Mouse (Mus musculus): Measurements from ENCODE around the gene Auts2. TPM values are rescaled to one million over a fixed set of nuclear protein-coding genes. Genes with fewer than 3 reads are reported as not detected.

Gene Auts2
- total RNA-seq, 2 experiments from 2014 or later, result 100 to 137 TPM

GRCm38 (mm10) chr5:131992681-131993211, 550.4 kb downstream of the Auts2 start:
- intact Hi-C loops (cut with DNase I), result no loop called here
- no peak for DNase-seq (ENCODE audit: low spot score in 2 of 2)

DNA sequence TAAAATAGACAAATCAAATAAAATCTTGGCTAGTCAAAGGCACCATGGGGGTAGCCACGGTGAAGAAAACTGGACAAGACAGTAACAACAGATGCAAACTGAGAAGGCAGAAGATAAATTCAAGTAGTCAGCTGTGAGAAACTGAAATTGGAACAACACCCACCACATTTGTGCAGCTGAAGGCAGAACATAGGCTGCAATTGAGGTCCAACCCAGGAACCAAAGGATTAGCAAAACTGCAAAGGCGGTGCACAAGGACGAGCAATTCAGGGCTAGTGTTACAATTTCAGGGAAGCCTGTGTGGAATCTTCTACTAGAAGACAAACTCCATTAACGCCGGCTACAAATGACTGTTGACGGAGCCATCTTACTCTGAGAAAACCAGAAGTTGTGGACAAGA, 550.9 kb downstream of the Auts2 start:
- peak; percentile 8 to 15 for DNase-seq (ENCODE audit: low spot score in 2 of 2)
- intact Hi-C loops (cut with DNase I), result no loop called here

DNA sequence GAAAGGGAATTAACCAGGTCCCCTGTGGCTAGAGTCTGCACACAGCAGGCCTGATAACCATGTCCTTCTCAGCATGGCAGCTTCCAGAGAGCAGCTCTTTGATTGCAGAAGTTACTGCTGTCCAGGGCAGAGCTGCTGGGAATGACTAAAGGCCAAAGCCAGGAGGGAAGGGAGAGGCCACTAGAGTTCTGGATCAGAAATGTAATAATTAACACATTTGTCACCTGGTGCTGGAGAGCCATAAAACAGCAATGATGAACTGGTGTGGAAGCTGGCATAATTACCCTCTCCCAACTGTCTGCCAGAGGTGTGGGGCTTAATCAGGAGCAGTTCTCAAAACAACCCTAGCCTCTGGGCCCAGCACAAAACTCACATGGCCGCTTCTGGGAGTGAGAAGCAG, 552.6 kb downstream of the Auts2 start:
- intact Hi-C loops (cut with DNase I), result no loop called here

GRCm38 (mm10) chr5:131981451-131981850, 561.7 kb downstream of the Auts2 start:
- DNase-seq (ENCODE audit: low spot score in 2 of 2), result no peak
- intact Hi-C loops (cut with DNase I), result no loop called here

More for the DNA sequence above, 552.6 kb downstream of the Auts2 start:
- DNase-seq (ENCODE audit: low spot score in 2 of 2), result no peak

DNA sequence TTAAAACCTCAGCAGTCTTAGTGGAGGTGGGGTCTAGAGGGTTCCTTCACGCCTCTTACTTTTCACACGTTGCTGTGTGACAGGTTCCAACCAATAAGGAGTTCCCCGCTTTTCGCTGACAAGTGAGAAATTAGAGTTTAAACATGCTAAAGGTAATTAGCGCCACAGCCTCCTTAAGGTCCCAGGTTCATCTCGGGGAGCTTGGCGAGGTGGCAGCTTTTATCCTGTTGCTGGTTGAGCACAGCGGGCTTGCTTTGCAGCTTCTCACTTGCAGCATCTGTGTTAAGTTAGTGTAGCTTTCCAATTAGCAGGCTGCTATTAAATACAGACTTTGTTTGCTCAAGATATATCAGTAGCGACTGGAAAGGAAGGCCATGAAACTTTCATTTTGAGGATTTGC, 564.2 kb downstream of the Auts2 start:
- intact Hi-C loops (cut with DNase I), result no loop called here
- no peak for DNase-seq (ENCODE audit: low spot score in 2 of 2)

- DNase-seq (ENCODE audit: low spot score in 2 of 2), result no peak
- intact Hi-C loops (cut with DNase I), result no loop called here
Measured at GRCm38 (mm10) chr5:131977497-131977896, 565.6 kb downstream of the Auts2 start.

- DNase-seq (ENCODE audit: low spot score in 2 of 2), result no peak
- intact Hi-C loops (cut with DNase I), result no loop called here
Measured at GRCm38 (mm10) chr5:131971901-131972300, 571.2 kb downstream of the Auts2 start.

DNA sequence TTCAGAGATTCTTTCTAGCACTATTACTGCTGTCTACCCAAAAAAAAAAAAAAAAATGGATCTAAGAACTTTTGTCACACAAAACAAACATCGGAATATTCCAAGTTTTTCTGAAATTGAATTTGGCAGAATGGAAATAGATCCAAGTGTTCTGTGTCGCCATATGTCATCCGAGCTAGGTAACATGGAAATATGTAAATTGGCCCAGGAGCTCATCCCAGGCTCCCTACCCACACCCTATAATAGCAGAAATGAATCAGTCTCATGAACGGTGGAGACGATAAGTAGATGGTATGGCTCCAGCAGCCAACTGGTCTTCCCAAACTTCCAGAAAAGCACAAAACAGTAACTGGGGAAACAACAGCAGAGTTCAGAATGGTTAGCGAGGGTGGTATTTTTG, 577.6 kb downstream of the Auts2 start:
- intact Hi-C loops (cut with DNase I), result no loop called here

GRCm38 (mm10) chr5:131963565-131963964, 579.6 kb downstream of the Auts2 start:
- DNase-seq (ENCODE audit: low spot score in 2 of 2), result no peak
- intact Hi-C loops (cut with DNase I), result no loop called here

More for the DNA sequence above, 577.6 kb downstream of the Auts2 start:
- no peak for DNase-seq (ENCODE audit: low spot score in 2 of 2)

DNA sequence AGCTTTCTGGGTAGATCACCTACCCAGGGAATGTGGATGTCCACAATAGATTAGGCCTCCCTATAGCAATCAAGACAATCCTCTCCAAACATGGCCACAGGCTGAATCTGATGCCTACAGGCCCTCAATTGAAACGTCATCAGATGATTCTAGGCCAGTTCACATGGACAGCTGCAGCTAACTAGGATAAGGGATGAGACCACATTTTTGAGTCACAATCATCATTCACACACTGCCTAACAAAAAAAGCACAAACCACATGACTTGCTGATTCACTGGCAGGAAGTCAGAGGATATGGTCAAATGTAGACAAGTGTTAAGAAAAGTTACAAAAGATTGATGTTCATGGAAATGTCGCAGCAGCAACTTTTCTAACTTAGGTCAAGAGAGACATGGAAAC, 581.3 kb downstream of the Auts2 start:
- no peak for DNase-seq (ENCODE audit: low spot score in 2 of 2)
- intact Hi-C loops (cut with DNase I), result no loop called here

DNA sequence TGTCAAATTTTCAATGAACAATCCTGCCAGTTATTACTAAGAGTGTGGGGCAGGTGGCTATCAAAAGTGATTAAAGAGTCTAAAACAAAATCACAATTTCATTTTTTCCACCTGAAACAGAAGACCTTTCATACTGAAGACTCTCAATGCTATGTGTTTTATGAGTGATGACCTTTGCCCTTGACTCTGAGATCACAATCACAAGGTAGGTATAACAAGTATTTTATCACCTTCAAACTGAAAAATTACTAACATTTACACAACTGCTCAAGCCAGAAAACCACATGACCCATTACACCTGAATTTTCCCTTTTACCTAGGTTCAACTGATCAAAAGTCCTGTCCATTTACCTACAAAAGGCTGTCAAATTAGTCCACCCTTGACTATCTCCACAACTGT, 582.7 kb downstream of the Auts2 start:
- intact Hi-C loops (cut with DNase I), result no loop called here
- DNase-seq (ENCODE audit: low spot score in 2 of 2), result no peak

DNA sequence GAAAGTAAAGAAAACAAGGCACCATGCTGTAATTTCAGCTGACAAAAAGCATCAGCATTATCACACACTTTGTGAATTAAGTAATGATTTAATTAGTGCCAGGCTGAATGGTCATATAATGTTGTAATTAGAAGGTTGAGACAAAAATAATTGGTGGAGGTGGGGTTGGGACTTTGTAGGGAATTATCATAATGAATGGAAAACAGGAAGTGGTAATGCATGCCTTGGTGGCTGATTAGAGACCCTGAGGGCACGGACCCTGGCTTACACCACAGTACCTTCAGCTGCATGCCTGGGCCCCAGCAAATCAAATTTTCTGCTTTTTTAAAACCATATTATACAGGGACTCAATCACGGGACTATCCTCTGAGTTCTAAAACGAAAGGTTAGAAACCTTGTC, 586.1 kb downstream of the Auts2 start:
- no peak for DNase-seq (ENCODE audit: low spot score in 2 of 2)
- intact Hi-C loops (cut with DNase I), result no loop called here

- intact Hi-C loops (cut with DNase I), result no loop called here
- no peak for DNase-seq (ENCODE audit: low spot score in 2 of 2)
Measured at GRCm38 (mm10) chr5:131956090-131956489, 587.1 kb downstream of the Auts2 start.

- DNase-seq (ENCODE audit: low spot score in 2 of 2), result no peak
- intact Hi-C loops (cut with DNase I), result no loop called here
Measured at GRCm38 (mm10) chr5:131955227-131956016, 587.7 kb downstream of the Auts2 start.

DNA sequence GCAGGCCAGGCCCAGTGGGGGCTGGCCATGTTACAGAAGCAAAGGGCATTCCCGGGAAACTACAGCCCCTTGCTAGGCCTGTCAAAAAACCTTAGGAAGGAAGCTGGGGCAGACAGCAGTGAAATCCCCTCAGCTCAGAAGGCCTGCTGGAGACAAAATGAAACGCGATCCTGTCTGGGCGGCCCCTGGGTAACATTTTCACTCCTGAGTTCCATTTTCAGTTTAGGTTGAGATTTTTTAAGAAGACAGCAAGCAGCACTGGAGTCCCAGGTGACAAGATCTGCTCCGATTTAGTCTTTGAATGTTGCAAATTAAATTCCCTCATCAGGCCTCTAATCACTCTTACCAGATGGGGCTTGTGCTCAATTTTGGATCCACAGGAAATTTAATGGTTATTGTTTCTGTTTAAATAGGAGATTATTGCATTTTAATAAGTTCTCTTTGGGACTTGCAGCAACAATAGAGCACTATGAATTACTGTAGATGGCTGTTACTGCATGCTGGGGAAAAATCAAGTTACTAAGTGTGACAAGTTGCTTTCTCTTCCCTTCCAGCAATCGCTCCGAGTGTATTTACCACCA, 594.5 kb downstream of the Auts2 start:
- intact Hi-C loops (cut with DNase I), result no loop called here
- DNase-seq (ENCODE audit: low spot score in 2 of 2), result no peak

DNA sequence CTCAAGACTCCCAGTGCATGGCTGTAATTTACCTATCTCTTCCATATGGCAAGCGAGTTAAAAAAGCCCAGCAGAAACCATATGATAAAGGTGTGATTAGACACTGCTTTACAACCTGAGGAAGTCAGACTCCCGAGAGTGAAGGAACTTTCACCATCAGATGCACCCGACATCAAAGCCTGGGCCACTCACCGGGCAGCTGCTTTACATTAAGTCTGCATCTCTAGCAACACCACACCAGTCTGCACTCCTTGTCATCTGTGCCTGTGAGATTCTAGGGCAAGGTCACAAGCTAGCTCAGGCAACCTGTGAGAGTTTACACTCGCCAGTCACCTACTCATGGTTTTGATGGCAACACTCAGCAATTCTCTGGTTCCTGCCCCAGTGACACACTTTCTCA, 596.3 kb downstream of the Auts2 start:
- no peak for DNase-seq (ENCODE audit: low spot score in 2 of 2)
- intact Hi-C loops (cut with DNase I), result no loop called here

DNA sequence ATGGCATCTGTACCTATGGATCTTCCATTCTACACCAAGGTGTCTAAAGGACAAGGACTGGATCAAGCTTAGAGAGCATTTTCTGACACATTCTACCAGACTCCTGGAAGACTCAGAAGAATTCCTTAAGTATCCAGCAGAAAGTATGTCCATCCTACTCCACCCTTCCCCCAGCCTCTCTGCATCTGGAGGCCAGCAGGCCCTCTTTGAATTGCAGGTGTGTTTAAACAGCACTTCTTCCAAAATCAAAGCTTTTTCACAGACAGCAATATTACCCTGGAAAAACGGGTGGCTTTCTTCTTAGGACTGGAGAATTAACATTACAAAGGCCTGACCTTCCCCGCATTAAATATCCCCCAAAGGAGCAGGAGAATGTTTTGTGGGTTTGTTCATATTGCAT, 598.4 kb downstream of the Auts2 start:
- intact Hi-C loops (cut with DNase I), result no loop called here
- no peak for DNase-seq (ENCODE audit: low spot score in 2 of 2)

GRCm38 (mm10) chr5:131928696-131929095, 614.4 kb downstream of the Auts2 start:
- intact Hi-C loops (cut with DNase I), result no loop called here
- DNase-seq (ENCODE audit: low spot score in 2 of 2), result no peak

GRCm38 (mm10) chr5:131922759-131923158, 620.4 kb downstream of the Auts2 start:
- DNase-seq (ENCODE audit: low spot score in 2 of 2), result no peak
- intact Hi-C loops (cut with DNase I), result no loop called here

DNA sequence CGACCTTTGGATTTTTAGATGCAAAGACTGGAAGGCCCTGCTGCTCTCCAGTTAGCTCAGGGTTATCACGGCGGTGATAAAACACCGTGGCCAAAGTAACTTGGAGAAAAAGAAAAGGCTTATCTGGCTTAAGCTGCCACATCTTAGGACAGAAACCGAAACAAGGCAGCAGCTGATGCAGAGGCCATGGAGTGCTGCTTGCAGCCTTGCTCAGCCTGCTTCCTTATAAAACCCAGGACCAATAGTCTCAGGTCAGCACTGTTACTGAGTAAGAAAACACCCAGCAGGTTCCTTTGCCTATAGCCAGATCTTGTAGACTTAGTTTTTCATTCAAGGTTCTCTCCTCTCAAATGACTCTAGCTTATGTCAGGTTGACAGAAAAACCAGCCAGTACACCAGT, 621.0 kb downstream of the Auts2 start:
- no peak for DNase-seq (ENCODE audit: low spot score in 2 of 2)
- intact Hi-C loops (cut with DNase I), result no loop called here
